Mouse (Mus musculus) right cerebral cortex, postnatal 25 days (tissue): ENCODE results near the gene Epb41l1.
A peak's percentile ranks its signal among the peaks of the same experiment; 100 is the strongest.

Source experiments
- DNase-seq: peaks from one replicate; pipeline ENCODE4 v3.0.0; 2022

The Epb41l1 gene

DNA sequence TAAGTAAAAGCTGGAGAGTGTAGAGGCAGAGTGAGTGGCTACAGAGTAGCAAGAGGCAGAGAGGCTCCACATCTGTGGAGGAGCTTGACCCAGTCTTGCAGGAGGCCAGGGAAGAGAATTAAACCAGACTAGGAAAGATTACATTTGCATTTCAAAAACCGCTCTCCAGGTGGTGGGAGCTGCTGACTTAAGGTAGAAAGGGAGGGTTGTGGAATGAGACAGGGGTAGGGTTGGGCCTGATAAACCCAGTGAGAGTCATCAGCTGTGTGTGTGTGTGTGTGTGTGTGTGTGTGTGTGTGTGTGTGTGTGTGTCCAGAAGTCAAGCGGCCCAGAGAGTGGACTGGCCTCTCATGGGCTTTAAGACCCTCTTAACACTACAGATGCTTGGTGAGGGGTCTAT lies 4.9 kb downstream of the Epb41l1 start:
- DNase-seq: no peak

DNA sequence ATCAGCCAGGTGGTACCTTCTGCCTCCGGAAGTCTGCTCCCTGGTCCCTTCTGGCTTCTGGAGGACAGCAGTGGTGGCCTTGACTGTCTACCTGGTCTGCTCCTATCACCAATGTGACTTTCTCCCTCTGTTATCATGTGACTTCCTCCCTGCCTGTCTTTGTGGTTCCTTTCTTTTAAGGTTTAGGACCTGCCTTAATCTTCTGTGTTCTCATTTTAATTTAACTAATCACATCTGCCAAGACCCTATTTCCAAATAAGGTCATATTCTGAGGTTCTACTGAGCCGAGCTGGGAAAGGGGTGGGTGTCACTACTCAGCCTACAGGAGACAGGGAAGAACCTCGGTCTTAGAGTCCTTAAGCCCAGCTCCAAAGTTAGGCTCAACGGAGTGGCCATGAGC lies 5.4 kb downstream of the Epb41l1 start:
- DNase-seq: no peak

DNA sequence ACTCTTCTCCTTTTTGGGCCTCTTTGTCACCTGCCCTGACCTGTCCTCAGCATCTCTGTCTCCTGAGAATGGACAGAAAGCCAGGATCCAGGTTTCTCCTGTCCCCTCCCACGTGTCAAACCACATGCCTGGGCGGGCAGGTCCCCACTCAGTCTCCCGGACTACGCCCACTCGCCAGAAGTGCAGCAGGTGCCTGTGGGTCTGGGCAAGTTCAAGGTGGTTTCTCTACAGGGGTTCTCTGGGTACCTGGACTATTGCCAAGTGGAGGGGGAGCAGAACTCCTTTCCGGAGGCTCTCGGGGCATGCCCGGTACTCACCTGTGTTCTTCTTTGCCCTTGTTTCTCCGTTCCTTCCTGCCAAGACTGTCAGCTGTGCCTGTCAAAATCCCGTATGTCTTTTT lies 9.1 kb downstream of the Epb41l1 start:
- DNase-seq: no peak

DNA sequence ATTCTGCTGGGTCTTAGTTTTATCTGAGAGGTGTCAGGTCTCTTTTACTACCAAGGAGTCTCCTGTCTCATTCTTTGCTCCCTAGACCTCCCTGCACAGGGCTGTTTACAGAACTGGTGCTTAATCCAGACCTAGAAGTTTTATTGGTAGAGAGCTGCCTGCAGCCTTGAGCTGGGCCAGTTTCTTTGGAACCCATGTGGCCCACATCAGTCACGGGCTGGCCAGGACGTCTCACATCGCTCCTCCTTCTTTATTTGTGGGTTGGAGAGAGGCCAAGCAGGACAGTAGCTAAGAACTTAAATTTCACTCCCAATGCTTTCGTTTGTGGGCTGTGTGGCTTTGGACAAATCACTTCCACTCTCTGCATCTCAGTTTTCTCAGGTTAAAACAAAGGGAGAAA lies 9.6 kb downstream of the Epb41l1 start:
- DNase-seq: no peak

DNA sequence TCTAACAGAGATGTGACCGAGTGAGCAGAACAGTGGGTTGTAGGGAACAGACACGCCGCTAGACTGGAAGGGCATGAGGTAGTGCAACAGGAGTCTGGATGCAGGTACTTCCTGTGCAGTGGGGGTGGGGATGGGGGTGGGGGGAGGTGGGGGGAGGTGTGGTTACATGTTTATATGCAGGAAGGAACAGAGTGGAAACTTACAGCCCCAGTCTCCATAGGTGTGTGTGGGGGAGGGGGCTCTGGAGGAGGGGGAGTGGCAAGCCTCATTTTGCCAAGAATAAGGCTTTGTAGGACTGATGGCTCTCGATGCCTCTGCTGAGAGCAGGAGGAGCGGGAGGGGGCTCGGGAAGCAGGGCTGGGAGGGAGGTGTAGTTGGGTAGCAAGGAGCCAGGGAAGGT lies 10.7 kb downstream of the Epb41l1 start:
- DNase-seq: no peak

DNA sequence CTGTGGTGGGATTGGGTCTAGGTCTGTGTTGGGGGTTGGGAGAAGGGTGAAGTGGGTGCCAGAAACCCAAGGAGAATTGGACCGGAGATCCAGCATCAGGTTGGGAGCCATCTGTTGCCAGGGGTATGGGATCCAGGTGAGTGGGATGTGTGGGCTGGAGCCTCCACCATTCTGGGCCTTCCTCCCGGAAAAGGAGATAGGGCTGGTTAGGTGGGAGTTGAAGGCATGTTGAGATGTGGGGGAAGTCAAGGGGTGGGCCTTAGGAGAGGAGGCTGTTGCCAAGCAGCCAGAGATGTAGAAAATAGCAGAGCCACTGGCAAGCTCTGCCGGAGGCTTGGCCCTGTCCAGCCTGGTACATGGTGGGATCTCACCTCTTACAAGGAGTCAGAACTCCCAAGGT lies 11.4 kb downstream of the Epb41l1 start:
- DNase-seq: peak; percentile 57

DNA sequence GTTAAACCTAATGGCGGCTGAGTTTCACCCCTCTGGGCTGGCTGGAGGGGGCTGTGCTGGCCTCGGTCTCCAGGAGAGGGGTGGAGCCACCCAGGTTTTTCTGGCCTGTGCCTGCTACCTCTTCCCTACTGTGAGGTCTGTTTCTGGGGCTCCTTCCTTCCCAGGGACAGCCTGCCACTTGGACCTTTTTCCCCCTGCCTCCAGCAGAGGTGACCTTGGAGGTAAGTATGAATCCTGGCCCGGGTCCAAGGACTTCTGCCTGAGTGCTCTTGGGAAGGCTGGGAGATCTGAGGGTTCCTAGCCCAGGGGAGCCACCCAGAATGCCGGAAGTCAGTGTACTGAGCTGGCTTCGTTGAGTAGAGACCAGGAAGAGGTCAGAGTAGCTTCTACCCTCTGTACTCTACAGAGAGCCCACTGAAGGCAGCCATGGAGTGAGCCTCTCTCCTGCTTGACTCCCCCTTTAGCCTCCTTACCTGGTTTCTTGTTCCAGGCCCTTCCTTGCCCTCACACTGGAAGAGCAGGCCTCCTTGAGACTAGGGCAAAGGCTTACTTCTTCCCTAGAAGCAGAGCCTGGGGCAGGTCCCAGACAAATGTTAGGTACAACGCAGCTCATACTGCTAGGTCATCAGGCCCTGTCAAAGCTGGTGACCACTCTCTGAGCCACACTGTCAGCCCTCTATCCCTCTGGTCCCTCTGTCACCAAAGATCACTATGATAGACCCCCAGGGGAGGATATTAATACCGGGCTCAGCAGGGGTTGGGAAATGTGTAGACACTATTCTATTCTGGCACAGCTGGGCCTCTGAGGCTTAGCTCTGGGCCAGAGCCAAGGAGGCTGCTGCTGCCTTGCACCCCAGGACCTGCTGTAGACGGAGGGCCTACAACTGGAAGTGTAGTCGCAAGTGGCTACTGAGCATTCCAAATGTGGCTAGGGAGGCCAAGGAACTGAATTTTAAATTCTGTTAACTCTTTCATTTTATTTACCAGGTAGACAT lies 12.5 kb downstream of the Epb41l1 start:
- DNase-seq: no peak

DNA sequence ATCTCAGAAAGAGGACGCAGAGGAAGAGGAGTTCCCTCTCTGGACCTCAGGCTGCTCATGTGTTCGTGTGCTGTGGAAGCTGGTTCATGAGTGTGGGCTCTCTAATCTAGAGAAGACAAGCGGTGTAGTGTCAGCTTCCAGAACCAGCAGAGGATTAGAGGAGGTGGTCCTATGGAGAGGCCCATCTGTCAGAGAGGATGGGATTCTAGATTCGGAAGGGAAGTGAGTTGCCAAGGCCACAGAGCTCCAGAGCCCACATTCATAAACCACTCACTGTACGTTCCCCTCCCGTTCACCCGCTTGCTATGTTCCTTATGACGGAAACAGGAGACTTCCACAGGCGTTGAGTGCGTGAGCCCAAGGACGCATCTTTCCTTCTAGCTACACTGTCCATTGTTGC lies 16.9 kb downstream of the Epb41l1 start:
- DNase-seq: no peak

DNA sequence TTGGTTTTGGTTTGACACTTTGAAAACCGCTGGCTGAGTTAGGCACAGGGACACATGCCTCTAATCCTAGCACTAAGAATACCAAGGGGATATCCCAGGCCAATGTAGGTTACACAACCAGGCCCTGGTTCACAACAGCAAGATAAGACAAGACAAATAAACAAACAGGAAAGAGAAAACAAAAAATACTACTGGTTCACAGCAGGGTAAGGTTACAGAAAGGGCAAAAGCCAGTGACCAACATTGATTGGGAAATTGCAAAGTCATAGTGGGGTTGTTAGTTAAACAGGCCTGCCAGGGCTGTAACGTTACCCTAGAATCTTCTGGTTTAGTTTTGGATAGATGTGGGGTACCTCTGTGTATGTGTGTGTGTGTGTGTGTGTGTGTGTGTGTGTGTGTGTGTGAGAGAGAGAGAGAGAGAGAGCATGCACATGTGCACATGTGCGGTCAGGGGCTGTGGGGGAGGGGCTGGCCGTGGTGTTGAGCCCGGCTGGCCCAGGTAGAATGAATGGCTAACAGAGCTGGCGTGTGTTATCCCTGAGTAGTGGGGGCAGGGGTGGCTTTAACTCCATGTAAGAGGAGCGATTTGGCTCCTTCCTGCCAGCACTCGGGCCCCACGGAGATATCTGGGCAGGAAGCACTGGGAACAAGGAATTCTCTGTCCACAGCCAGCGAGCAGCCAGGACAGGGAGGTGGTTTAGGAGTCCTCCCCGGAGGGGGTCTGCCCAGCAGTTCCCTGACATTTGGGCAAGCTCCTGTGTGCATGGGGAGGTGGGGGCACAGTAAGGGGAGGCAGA lies 19.2 kb downstream of the Epb41l1 start:
- DNase-seq: no peak

DNA sequence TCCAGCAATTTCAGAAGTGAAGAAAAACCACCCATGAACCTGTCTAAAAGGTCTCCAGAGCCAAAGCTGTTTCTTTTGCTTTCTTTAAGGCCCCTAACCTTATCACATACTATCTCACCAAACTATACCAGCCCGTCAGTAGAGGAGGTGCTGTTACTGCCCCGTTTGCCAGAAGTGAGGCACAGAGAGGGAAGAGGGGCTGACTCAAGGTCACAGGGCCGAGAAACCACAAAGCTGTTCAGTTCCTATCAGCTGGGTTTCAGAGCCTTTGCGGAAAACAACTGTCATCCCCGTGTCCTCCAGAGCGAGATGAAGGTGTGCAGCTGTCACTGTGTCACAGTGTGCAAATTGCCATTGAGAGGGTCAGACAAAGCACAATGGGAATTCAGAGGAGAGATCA lies 21.2 kb downstream of the Epb41l1 start:
- no peak for DNase-seq

DNA sequence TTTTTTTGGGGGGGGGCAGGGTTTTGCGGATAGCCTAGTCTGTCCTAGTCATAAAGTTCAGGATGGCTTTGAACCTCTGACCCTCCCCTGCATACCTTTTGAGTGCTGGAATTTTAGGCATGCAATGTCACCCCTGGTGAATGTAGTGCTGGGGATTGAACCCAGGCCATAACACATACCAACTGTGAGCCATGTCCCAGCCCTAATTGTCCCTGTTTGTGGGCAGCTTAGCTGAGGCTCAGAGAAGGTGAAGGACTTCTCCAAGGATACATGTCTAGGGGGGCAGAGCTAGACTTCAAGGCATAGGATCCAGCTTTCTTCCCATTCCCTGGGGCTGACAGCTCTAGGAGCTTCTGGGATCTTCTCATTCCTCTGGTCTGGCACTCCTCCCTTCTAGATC lies 22.6 kb downstream of the Epb41l1 start:
- DNase-seq: no peak

DNA sequence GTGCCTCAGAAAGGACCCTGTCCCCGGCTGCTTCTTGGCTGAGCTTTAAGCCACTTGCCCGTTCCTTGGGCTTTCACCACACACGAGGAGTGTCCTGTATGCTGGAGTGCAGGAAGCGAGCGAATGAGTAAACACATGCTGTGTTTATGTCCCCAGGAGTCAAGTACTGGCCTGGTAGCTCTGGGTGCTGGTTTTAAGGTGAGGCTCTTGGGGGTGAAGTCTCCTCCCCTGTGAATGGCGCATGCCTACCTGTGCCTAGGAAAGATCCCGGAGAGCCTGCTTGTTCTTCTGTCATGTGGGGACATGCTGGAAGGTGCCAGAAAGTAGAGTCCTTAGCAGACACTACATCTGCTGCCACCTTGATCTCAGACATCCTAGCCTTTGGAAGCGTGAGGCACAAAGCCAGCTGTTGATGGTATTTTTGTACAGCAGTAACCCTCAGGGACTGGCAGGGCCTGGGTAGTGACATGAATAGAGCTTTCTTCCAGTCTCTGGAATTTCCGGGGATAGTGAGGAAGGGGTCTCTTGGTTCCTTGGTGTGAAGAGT lies 25.9 kb downstream of the Epb41l1 start:
- no peak for DNase-seq

DNA sequence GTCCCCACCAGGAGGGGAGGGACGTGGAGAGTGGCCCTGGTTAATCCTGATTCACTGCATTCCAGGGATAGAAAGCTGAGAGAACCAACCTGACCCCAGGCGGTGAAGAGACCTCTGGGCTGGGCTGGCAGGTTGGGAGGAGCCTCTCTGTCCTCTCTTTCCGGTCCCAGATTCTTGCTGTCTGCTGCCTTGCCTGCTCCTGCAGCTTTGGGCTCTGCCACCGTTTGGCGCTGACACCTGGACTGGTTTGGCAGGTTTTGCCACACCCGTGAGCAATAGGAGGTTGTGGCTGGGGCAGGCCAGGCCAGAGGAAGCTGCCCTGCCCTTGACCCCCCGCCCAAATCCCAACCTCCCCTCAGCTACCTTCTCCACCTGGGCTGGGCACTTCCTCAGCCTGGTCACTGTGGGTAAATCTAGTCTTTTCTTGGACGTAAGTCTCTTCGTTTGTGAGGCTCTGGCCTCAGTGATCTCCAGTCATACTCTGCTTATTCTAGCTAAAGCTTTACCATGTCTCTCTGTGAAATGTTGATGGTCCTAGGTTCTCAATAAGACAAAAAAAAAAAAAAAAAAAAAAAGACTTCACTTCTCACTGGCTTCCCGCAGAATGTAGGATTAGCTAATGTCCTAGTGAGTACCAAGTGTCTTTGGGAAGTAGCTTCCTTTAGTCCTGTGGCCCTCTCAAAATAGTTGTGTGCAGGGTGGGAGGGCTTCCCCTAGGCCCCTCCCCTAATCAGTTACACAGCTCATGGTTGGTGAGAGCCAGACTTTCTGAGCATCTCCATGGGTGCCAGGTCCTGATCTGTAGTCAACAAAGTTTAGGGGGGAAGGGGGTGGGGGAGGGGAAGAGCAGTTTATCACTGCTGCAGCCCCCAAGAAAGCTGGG lies 26.9 kb downstream of the Epb41l1 start:
- DNase-seq: no peak

DNA sequence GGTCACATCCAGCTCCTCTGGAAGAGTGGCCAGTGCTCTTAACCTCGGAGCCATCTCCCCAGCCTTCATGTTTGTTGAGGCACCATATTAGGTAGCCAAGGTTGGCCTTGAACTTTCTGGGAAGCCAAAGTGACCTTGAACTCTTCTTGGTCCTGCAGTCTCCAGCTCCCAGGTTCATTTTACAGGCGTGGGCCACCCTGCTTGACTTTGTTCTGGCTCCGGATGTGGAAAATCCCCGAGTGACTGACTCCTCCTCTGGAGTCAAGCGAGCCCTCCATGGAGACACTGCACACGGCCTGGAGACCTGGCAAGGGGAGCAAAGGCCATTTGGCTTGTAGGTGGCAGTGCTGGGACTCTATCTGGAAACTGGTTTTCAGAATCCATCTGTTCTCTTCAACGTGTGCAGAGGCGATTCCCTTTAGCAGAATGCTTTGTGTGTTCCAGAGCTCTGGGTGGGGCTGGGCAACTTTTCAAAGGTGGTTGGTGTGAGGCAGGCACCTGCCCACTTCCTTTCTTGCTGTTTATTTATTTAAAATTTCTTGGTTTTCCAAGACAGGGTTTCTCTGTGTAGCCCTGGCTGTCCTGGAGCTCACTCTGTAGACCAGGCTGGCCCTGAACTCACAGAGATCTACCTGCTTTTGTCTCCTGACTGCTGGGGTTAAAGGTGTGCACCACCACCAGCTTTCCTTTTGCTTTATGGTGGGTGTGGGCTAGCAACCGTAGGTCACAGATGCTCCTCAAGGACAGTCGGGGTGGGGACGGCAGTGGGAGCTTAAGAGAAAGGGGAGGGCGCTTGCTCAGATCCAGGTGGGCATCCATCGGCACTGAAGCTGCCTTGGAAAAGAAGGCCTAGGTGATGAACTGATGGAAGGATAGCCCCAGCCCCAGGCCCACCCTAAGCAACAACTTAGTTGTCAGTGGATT lies 30.8 kb downstream of the Epb41l1 start:
- no peak for DNase-seq

DNA sequence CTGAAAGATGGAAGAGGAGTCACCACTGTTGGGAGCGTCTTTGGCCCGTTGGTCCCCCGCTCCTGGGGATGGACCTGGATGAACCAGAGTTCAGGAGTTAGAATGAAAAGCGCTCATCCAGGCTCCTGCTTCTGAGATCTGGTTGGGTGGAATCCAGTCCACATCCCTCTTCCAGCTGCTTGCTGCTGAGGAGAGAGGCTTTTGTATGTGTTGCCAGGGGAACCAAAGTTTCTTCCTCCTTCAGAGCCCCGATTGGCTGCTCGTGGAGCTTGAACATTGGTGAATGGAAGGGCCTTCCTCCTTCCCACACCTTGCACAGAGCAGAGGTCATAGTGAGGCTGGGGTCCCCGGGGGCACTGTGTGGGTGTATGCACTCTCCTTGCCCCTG lies 31.4 kb downstream of the Epb41l1 start:
- no peak for DNase-seq

DNA sequence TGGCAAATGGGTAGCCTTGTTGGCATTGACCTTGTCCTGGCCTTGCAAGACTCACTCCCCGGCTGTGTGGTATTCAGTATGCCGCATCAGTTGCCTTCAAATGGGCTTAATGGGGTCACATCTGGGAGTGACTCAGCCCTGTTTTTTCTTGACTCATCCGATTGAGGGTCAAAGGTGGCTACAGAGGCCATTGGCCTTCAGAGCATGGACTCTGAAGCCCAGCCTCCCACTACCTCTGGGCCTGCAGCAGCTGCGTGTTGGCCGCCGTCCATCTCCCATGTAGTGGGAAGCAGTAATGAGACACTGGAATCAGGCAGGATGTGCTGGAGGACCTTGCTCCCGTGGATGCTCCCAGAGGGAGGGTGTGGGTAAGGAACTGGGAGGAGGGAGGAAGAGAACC lies 33.1 kb downstream of the Epb41l1 start:
- no peak for DNase-seq

DNA sequence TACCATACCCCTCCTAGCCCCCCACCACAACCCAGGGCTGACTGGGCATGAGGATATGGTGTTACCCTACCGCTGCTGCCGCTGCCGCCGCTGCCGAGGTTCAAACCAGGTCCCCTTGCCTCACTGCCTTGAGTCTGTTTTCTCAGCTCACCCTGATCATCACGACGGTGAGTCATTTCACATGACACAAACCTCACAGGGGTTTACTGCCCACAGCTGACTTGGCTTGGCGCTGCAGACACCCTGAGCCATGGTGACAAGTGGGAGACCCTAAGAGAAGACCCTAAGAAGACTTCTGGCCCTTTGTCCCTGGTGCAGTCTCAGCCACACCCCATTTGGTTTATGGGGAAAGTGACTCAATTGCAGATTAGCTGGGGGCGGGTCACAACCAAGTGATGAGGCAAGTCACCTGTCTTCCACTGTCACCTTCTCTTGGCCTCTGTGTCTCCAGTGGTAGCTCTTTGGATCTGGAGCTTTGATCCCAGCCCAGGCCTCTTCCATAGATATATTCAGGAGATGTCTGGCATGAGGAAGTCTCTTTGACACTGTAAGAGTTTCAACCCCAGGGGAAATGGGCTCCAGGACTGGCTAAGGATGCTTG lies 34.9 kb downstream of the Epb41l1 start:
- DNase-seq: no peak

DNA sequence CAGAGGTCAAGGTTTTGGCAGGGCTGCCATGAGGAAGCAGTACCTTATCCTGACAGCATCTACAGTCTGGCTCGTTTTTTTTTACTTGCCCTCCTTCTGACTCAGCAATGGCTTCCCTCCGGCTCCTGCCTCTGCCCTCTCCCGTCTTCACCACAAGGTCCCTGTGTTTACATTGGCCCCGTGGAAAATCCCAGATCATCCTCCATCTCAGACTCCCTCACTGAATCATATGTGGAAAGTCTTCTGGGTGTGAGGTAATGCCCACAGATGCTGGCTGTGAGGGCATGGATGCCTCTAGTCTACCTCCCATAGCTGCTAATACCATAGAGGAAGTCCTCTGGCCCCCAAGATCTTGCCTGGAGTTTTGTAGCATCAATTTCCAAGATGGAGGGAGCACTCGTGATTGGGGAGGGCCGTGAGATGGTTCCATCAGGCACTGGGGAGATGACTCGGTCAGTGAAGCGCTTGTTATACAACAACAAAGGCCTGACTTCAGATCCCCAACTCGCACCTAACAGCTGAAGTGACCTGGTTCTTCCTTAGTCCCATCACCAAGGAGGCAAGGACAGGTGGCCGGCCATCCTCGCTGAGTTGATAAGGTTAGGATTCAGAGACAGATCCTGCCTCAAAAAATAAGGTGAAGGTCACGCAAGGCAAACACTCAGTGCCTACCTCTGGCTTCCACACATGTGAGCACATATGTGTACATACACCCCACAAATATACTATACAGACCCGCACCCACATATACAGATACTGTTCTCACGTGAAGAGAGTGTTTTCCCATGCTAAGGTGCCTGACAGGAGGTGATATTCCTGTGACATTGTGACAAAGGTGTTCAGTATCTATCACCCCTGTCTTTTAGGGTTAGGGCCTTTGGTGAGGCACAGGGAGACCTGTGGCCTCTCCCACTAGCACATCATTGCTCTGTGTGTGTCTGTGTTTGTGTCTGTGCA lies 36.0 kb downstream of the Epb41l1 start:
- no peak for DNase-seq

DNA sequence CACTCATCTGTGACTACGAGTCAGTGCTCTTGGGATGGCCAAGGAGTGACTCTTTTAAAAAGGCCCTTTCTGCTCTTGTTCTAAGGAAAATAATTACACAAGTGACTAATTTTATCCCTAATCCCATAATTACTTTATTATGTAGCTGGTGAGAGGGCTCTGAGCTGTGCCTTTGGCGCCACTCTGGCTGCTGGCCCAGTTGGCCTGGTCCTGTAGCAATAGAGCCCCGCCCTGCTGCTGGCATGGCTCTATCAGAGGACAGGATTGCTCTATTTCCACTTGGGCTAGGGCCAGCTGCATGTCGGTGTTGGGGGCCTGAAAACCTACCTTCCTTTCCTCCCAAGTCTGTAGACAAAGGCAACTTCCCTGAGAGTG lies 36.6 kb downstream of the Epb41l1 start:
- no peak for DNase-seq

DNA sequence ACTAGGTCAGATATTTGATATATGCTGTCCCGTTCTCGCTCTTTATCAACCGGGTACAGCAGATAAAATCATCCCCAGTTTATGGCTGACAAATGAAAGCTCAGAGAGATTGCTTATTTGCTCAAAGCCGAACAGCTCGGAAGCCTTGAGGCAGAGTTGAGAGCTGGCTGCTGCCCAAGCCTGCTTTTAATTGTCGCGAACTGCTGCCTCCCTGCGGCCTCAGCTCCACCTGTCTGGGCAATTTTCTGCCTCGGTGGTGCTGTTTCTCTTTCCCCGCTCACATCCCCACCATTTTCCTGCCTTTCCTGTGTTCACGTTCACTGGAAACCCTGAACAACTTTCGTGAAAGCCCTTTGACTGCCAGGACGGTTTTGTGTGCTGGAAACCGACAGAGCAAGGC lies 39.8 kb downstream of the Epb41l1 start:
- DNase-seq: peak; percentile 58
